Mouse (Mus musculus): ENCODE data around the gene Prtg.

Gene Prtg

DNA sequence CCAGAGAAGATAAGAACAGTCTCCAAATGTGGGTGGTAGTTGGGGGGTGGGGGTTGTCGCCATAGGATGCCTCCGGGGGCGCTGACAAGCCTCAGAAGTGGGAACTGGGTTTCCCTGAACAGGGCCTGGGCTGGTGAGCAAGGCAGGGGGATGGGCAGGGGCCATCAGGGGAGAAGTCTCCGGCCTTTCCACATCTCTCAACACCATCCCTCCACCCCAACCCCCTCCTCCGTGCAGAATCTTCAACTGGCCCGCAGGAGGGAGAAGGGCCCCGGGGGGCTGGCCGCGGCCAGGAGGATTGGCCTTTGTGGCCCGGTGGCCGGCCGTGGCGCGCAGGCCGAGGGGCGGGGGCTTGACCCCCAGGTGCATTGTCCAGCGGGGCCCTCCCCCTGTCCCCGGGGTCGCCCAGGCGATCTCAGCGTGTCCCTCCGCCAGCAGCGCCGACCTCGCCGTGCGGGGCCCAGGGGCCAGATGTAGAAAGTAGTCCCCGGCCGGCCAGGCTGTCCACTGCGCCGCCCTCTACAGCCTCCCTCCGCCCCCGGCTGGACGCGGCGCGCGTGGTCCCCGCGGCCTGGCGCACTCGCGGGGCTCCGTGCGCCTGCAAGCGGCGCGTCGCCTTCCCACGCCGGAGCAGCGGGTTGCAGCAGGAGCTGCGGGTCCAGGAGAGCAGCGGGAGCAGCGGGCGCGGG is at the start of gene Prtg:
Prtg (plus strand) TSS at position 144 of the 689 bp plus-strand sequence.
- DNase-seq, result peak; percentile 42 to 57

DNA sequence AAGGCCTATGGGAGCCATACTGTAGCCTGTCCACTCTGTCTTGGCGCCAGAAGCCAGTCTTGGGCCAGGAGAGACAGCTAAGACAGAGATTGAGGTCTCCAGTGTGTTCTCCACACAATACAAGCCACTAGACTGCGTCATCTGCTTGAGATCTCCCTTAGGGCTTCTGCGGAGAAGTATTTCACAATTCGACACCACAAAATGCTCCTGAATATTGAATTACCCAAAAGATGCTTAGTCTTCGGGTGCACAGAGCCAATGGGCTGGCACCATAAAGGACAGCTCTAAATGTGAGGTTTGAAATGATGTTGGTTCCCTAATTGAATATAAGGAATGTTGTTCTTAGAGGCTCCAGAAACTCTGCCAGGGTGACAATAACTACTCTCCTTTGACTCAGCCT is 49.5 kb upstream of the Prtg start:
- no peak for DNase-seq

DNA sequence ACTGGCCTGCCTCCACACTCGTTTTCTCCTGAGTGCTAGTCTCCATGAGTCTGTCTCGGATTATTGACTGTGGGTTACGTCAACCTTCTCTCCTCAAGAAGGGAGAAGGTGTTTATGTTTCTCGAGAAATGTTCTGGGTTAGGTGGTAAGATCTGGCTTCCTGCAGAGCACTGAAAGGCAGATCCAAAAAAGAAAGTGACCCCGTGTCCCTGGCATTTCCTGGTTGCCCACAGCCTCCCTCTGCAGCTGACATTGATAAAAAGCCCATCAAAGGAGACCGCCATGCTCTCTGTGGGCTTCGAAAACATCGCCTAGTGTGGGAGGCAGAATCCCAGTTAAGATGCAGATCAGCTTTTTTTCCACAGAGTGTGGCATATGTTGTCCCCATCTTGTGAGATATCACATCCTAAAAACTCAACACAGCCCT is 48.0 kb upstream of the Prtg start:
- no peak for DNase-seq

DNA sequence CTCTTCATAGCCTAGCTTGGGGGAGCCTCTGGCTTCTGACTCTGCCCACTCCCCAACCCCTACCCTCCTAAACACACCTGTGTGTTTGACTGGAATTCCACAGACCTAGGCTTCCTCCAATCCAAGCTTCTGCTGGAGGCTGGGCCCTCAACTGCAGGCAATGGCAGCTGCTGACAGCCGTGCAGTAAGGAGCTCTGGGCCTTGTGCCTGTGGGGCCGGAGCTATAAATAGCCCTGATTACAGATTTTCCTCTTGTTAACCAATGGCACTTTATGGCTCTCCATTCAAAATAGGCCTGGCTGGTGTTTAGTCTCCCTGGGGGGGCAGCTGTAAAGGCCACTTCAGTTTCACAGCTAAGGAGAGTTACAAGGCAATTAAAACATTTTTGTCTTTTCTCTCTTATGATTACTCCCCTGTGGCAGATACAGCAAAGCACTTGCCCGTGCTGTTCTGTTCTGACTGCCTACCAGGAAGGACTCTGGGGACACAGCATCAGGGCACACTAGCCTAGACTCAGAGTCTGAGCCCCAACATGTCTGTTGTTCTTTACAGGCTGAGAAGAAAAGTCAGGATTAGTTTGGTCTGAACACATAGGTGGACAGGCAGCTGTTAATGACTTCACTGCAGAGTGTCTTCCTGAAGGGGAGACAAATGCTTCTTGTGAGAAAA is 43.5 kb upstream of the Prtg start:
- peak; percentile 40 to 73 for DNase-seq

DNA sequence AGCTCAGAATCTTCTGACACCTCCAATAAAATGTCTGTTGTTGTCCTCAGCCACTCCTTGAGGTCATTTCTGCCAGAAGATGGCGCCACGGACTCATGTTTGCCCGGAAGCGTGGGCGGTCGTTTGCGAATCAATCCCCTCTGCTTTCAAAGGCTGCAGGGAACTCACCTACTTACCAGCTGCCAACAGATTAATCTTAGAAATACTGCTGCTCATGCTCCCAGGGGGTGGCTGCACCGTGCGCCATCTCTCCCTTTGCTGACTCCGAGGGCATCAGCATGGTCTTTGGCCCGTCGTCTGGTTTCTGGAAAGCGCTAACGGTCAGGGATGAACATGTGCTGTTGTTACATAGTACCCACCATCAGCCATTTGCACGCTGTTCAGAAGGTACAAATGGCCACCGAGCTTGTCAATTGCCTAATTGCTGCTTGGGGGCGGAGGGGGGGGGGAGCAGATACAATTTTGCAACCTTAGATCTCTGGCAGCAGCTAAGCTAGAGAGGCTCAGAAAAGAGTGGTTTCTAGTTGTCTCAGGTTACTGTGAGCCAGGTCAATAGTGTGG is 39.8 kb upstream of the Prtg start:
- peak; percentile 81 to 90 for DNase-seq

DNA sequence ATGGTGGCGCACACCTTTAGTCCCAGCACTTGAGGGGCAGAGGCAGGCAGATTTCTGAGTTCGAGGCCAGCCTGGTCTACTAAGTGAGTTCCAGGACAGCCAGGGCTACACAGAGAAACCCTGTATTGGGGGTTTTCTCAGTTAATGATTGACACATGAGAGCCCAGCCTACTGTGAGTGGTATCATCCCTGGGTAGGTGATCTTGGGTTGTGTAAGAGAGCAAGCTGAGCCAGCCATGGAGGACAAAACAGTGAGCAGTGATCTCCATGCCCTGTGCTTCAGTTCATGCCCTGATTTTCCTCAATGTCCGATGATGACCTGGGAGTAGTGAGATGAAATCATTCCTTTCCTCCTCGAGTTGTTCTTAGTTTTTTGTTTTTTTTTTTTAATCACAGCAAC is 31.7 kb upstream of the Prtg start:
- no peak for DNase-seq

DNA sequence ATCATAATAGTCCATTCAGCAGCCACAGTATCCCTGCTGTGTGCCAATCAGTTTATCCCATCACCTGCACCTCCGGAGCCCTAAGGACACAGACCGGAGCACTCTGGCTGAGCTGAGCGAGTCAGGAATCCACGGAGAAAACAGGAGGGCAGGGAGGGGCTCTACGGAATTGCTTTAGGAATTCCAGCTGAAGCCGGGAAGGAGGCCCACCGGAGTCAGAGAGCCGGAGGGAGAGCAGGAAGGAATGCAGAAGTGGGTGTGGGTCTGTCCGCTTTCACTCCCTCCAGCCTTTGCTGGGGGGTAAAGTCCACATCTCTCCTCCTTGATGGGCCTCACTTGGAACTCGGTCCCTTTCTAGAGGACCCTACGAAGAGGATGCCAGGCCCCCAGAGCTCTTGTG is 27.7 kb upstream of the Prtg start:
- DNase-seq, result no peak

DNA sequence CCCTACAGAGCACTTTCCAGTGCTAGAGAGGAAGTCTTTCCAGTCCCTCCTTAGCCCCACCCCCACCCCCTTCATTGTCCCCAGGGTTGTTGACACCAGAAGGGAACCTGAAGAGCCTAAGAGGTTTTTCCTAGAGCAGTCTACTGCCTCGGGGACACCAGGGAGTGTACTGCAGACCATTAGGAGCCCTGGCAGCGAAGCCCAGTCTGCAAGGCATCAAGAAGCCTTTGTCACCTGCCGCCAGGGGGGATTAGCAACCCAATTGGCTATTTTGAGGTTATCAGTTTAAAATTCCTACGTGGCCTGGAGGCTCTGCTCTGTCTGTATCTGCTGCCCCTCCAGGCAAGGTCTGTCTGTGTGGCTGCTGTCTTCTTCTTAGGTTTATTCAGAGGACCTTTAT is 26.9 kb upstream of the Prtg start:
- DNase-seq, result no peak

DNA sequence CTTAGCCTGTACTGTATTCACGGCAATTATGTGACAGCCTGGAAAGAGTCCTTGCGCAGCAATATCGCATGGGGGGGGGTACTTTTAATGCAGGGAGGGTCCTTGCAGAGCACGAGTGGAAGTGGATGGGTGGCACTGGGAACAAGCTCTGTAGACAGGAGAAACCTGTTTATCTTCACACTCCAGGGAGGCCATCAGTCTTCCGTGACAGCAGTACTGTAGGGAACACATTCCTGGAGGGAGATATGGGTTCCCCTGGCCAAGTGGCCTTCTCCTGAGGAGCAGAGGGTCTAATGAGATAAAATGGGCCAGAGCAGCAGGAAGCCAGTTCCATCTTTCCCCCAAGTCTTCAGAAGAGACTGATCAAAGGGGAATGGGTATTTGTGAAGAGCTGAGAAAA is 26.0 kb upstream of the Prtg start:
- no peak for DNase-seq

DNA sequence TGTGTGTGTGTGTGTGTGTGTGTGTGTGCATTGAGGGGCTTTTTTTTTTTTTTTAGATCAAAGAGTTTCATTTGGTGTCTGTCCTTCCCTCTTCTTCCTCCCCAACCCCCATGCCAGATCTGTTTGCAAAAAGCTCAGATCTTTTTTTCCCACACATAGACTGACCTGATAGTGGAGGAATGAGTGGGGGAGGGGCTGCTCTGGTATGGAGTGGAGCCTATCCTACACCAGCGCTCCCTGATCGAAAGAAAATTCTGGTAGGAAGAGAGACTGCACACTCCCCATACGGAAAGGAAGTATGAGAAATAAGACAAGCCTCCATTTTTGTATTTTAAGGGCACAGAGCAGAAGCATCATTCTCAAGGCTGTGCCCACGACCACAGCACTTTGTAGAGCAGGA is 25.2 kb upstream of the Prtg start:
- no peak for DNase-seq

DNA sequence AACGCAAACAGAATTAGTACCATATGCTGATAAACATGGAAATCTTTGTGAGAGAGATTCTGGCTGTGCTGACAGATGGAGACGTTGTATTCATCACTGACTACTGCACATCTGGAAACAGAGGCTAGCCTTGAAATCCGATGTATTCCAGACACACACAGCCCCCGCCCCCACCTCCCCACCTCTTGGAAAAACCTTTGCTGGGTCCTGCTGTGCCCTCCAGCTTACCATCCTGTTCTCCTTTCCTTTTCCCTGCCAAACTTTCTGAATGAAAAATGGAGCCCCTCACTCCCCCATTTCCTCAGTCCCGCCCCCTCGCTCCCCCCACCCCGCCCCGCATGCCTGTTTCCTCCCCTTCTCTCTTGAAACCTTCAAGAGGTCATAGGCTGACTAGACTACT is 24.6 kb upstream of the Prtg start:
- no peak for DNase-seq

DNA sequence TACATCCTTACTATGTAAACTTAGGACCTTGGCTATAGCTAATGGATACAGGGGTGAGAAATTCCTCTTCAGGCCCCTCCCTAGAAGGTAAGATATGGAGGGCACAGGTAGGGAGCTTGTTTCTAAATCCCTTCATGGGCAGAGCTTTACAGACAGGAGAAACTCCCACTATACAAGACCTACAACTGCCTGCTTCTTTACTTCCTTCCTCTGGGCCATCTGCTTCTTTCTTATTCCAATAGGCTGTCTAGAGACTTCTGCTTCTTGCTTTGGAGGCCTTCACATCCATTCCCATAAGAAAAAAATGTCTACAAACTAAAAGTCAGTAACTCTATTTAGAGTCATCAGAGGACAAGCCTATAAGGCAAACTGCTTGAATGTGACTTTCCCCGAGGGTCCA is 18.9 kb upstream of the Prtg start:
- no peak for DNase-seq

DNA sequence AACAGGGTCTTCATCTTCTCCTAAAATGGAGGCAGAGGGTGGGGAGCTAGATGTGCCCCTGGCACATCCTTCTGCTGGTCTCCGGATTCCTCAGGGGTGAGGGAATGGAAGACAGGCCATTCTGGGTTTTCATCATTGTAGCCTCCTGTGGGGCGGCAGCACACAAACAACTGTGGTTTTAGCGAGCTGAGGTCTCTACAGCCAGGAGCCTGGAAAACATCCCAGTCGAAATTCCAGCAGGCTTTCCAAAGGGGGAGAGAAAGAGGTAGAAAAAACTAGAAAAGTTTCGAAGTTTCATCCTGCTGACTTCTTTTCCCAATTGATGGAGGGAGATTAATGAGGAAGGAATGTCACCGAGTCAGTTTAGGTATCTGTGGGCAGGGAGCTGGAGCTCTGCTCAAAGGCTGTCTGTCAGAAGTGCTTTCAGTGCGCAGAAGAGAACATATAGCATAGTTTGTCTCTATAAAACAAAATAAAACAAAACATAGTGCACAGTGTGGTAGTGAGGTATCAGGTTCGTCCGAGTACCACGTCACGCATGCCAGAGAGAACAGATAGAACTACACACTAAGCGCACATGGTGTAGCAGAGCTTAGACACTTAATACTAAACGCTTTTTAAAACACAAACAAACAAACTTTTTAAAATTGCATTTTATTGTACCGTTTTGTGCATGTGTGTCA is 16.0 kb upstream of the Prtg start:
- no peak for DNase-seq

DNA sequence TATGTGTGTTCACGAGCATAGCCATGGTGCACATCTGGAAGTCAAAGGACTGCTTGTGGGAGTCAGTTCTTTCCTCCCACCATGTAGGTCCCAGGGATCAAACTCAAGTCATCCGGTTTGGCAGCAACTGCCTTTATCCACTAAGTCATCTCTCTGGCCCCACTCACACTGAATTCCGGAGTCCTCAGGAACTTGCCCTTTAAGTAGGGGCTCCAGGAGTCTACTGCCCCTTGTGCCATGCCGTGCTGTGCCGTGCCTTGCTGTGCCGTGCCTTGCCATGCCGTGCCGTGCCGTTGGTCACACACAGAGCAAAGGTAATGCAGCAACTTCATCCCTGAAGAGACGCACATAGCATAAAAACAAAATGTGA is 15.5 kb upstream of the Prtg start:
- no peak for DNase-seq

DNA sequence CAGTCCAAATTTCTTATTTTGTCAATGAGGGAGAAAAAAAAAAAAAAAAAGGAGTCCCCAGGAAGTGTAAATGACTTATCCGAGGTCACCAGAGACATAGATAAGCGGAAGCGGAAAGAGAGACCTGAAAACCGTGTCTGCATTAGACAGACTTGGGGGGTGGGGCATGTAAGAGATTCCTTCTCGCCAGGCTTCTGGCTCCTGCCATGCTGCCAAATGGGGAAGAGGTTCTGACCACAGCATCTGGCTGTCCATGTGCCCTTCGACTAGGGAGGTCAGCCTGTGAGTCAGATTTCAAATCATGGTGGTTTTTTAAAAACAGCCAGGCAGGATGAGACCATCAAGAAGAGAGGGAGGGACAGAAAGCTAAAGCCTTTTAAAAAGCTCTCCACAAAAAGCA is 15.0 kb upstream of the Prtg start:
- DNase-seq, result peak; percentile 30 to 32

DNA sequence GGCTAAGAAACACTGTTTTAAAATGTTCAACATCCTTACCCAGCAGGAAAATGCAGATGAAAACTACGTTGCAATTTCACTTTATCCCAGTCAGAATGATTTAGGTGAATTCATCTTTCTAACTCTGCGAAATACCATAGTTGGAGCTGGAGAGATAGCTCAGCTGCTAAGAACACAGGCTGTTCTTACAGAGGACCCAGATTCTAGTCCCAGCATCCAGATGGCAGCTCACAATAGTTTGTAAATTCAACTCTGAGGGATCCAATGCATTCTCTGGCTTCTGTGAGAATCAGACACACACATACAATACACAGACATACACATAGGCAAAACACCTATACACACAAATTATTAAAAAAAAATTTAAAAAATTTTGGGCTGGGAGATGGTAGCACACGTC is 11.4 kb upstream of the Prtg start:
- DNase-seq, result no peak

DNA sequence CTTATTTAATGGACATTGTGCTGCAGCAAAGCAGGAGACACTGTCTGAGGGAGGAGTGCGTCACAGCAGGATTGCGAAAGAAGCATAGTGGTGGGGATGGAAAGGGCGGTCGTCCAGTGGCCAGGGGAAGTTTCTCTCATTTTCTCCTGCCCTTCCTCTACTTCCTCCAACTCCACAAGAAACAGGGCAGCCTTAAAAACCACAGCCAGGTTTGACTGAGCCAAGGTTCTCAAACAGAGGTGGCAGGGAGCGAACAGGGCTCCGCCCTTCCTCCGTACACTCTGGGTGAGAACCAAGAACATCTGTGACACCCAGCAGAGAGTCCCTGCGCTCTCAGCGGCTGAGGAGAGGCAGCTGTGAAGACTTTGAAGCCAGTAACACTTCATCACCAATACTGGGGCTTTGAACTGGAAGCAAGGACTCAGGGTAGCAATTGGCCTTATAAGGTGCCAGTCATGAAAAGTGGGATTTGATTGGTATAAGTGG is 9.5 kb upstream of the Prtg start:
- peak; percentile 57 to 65 for DNase-seq

DNA sequence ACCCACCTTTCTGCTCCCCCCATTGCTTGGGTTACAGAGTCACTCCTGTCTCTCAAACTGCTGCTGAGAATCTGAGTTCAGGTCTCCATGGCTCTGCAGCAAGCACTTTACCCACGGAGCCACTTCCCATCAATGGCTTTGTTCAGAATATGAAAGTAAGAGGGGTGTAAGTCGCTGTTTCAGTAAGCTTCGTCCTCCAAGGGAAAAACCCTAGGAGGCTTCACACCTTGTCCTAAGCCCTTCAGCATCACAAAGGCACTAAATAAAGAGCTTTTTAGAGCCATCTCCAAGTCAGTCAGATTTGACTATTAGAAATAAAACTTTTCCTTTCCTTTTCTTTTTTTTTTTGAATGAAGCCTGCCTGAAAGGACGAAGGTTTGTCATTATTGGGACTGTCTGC is 3.4 kb upstream of the Prtg start:
- no peak for DNase-seq

DNA sequence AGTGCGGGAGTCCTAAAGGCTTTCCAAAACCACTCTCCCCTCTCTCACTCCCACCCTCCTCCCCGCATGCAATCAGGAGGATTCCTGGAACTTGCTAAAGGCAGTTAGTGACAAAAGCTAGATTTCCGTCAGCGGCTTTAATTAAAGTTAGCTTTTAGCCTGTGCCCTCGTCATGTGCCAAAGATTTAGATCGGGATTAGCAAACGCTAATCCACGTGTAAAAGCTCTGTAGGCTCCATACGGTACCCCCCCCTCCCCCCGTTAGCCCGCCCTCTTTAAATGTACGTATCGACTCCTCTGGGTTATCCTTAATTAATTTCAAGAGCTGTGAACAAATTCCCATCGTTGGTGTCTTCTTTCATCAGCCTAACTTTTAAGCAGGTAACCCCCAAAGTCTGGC is 528 bp upstream of the Prtg start:
- no peak for DNase-seq

DNA sequence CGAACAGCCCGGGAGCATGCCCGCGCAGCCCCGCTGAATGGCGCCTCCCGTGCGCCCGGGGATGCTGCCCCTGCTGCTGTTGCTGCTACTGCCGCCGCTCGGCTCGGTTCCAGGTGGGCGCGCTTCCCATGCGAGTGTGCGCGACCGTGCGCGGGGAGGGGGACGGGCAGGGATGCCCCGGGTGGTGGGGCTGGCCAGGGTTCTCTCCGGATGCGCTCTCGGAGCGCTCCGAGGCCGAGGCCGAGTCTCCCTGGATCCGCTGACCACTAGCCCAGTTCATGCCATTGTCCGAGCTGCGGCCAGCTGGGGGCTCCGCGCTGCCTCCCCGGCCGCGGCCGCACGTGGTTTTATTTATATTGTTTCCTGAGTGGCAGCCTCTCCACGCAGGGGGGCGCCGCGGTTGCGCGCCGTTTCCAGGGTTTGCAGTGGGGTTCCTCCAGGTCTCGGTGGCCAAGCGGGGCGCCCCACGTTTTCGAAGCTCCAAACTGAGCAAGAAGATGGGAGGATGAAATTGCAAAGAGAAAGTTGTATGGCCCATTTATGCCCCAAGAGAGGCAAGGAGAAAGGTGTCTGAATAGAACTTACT is 839 bp downstream of the Prtg start:
- DNase-seq, result peak; percentile 55 to 74

DNA sequence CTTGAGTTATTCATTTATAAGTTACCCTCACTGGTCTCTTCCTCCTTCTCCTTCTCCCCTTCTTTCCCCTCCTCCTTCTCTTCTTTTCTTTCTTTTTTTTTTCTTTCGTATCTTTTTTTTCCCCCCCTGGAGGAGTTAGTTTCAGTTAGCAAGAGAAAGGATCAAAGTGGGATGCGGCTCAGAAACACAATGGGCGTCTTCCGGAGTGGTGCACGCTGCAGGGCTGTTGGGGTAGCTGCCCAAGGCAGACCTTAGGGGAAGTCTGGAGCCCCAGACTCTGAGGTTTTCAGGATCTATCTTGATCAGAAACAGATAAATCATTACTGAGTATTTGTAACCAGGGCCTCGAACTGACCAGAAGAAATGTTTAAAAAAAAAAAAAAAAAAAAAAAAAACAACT is 1.5 kb downstream of the Prtg start:
- no peak for DNase-seq

DNA sequence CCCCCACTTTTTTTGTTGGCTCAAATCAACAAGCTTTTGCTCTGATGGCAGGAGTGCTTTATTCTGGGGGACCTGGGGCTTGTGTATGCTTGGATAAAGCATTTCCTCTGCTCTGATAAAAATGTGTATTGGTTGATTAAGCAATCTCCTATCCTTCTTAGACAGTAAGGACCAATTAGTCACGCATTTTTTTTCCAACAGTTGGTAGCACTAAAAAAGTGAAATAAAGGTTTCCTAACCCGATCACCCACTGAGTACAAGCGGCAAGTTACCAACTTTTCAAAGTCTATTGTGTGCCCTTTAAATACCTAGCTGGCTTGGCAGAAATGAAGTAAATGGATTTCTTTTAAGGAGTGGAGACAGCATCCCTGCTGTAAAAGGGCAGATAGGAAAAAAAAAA is 1.9 kb downstream of the Prtg start:
- DNase-seq, result no peak

DNA sequence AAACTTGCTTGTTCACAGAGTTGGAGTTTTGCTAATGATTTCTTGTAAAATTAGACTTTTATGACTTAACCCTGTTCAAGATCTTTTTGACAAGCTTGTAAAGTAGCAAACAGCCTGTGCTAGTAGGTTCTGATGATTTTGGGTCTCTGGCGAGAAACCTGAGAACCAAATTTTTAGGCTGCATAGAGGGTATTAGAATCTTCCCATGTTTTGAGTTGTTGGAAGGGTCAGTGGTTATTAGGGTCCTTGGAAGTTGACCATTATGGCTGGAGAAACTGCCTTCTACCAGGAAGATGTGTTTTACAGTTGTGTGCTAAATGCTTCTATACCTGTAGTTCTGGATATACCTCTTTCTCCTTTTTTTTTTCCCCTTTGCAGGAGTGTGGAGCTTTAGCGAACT is 2.4 kb downstream of the Prtg start:
- no peak for DNase-seq

DNA sequence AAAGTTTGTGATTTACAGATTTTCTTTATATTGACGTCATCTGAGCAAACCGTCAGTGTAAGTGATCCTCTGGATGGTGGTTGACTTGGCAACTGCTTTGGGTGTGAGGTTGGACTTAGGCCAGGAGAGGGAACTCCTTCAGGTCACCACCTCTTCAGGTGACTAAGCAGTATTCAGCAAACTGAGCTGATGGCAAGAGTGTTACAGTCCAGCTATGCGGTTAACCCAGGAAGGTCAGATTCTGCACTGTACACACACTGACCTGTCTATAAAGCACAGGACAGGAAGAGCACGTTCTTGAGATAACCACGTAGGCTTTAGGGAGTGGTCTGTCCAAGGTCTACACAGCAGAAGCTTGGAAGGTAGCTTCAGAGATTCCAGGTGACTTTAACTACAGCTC is 3.9 kb downstream of the Prtg start:
- no peak for DNase-seq

Data from lung, postnatal 4 days (tissue).